Mouse (Mus musculus): ENCODE measurements around the gene Timm22.

GRCm38 (mm10) chr11:76363178-76363577 is 43.6 kb upstream of the Timm22 start:
- TF ChIP-seq ZNF384 (IDR thresholded peaks at IDR 0.05; ENCODE audit: low read depth, low read length) (no peak), CHD2 (IDR thresholded peaks at IDR 0.05; ENCODE audit: low read depth, low read length) (no peak), MAFK (IDR thresholded peaks at IDR 0.05; ENCODE audit: insufficient read depth, low read depth, low read length) (no peak), ZC3H11A (IDR thresholded peaks at IDR 0.05; ENCODE audit: borderline replicate concordance, low read depth, low read length) (no peak)
